Mouse (Mus musculus): ENCODE results near the gene Ddx55.
"Not testable (repeated sequence)": the region's sequence is repeated elsewhere in the genome, so short reads cannot be mapped to it uniquely, and the experiment has no call there.

- not testable (repeated sequence) for TF ChIP-seq CTCF (IDR thresholded peaks at IDR 0.05; ENCODE audit: control insufficient read depth, insufficient read depth, insufficient replicate concordance, low read depth, low read length); POLR2A (IDR thresholded peaks at IDR 0.05; ENCODE audit: control insufficient read depth, low read depth, low read length)
Observed at GRCm38 (mm10) chr5:124550737-124551136, 1.9 kb upstream of the Ddx55 start.

Data from testis, adult 2 months (tissue).